In genomic region chr13:97244712-97245105, GRCm38 (mm10) we compare ENCODE assay signal across 10 mouse cellular contexts. TPM values are rescaled to one million over a fixed set of nuclear protein-coding genes. Genes with fewer than 3 reads are reported as not detected.
DNase-seq lines count a peak whose midpoint lies in the region; ATAC-seq and TF ChIP-seq lines count a peak whose summit lies in the region.
"Had no signal": no experiment of that assay in that cellular context is flagged by ENCODE, and none has a peak within 500 bp of the region (broad histone marks: within the 10 kb centered on the region; RNA-seq: fewer than 3 reads in every experiment).

No protein-coding gene starts in this region.

- H3K27me3 ChIP-seq in kidney, embryonic 15.5 days: no peaks in the 10 kb centered on the region
- H3K27me3 ChIP-seq in embryonic facial prominence, embryonic 12.5 days: peaks cover 2% of the 10 kb centered on the region; the same call in 1 of the 2 replicates
- H3K27me3 ChIP-seq in hindbrain, embryonic 12.5 days: no peaks in the 10 kb centered on the region
- H3K27me3 ChIP-seq in midbrain, postnatal 0 days (ENCODE audit: insufficient read depth, low read length): no peaks in the 10 kb centered on the region
- no peaks in the 10 kb centered on the region for H3K27me3 ChIP-seq in liver, postnatal 0 days (ENCODE audit: insufficient read depth, low read length)

- 48% methylated on average over 11 of the region's 11 CpGs for WGBS in kidney, embryonic 15.5 days
- WGBS in embryonic facial prominence, embryonic 12.5 days: 59% methylated on average over 11 of the region's 11 CpGs
- 42% methylated on average over 11 of the region's 11 CpGs for WGBS in hindbrain, embryonic 12.5 days
- WGBS in midbrain, postnatal 0 days: 49% methylated on average over 11 of the region's 11 CpGs
- 76% methylated on average over 11 of the region's 11 CpGs for WGBS in liver, postnatal 0 days (ENCODE audit: insufficient replicate concordance)

- H3K36me3 ChIP-seq in kidney, embryonic 15.5 days: peaks cover 48% of the 10 kb centered on the region
- H3K36me3 ChIP-seq in embryonic facial prominence, embryonic 12.5 days: peaks cover 37% of the 10 kb centered on the region
- H3K36me3 ChIP-seq in hindbrain, embryonic 12.5 days: peaks cover 41% of the 10 kb centered on the region
- H3K36me3 ChIP-seq in midbrain, postnatal 0 days (ENCODE audit: insufficient read depth, low read length): peaks cover 21% of the 10 kb centered on the region
- peaks cover 22% of the 10 kb centered on the region; the same call in 1 of the 2 replicates for H3K36me3 ChIP-seq in liver, postnatal 0 days (replicated peaks; ENCODE audit: insufficient read depth, low read length)

- H3K4me1 ChIP-seq in kidney, embryonic 15.5 days: peaks cover 86% of the 10 kb centered on the region
- H3K4me1 ChIP-seq in embryonic facial prominence, embryonic 12.5 days: peaks cover 58% of the 10 kb centered on the region
- peaks cover 78% of the 10 kb centered on the region for H3K4me1 ChIP-seq in hindbrain, embryonic 12.5 days
- peaks cover 28% of the 10 kb centered on the region for H3K4me1 ChIP-seq in midbrain, postnatal 0 days (ENCODE audit: insufficient read depth, low read length)
- H3K4me1 ChIP-seq in liver, postnatal 0 days (ENCODE audit: insufficient read depth): peaks cover 21% of the 10 kb centered on the region

- no peak for TF ChIP-seq CTCF in midbrain, postnatal 0 days (IDR thresholded peaks at IDR 0.05)
- no peak for TF ChIP-seq CTCF in liver, postnatal 0 days (IDR thresholded peaks at IDR 0.05; ENCODE audit: low read depth)

- no peak for ATAC-seq in kidney, embryonic 15.5 days (replicated peaks; ENCODE audit: low FRiP score)
- ATAC-seq in embryonic facial prominence, embryonic 12.5 days (ENCODE audit: insufficient number of reproducible peaks, insufficient read depth, low FRiP score, low TSS enrichment): no peak
- no peak for ATAC-seq in hindbrain, embryonic 12.5 days (ENCODE audit: low FRiP score)
- ATAC-seq in midbrain, postnatal 0 days (ENCODE audit: low FRiP score): no peak
- no peak for ATAC-seq in liver, postnatal 0 days

- no peaks in the 10 kb centered on the region for H3K9me3 ChIP-seq in kidney, embryonic 15.5 days (replicated peaks)
- H3K9me3 ChIP-seq in embryonic facial prominence, embryonic 12.5 days: no peaks in the 10 kb centered on the region
- no peaks in the 10 kb centered on the region for H3K9me3 ChIP-seq in hindbrain, embryonic 12.5 days (replicated peaks)
- H3K9me3 ChIP-seq in midbrain, postnatal 0 days (ENCODE audit: low read length): no peaks in the 10 kb centered on the region
- no peaks in the 10 kb centered on the region for H3K9me3 ChIP-seq in liver, postnatal 0 days (ENCODE audit: low read length)
- H3K9me3 ChIP-seq: liver, embryonic 13.5 days had no signal

- H3K4me3 ChIP-seq in kidney, embryonic 15.5 days (replicated peaks): peak overlapping the region; percentile 75
- H3K4me3 ChIP-seq in embryonic facial prominence, embryonic 12.5 days: peak overlapping the region; percentile 85; the same call in 1 of the 2 replicates
- peak overlapping the region; percentile 85 for H3K4me3 ChIP-seq in hindbrain, embryonic 12.5 days
- peak overlapping the region; percentile 63 for H3K4me3 ChIP-seq in midbrain, postnatal 0 days (ENCODE audit: low read depth, low read length)
- no peak overlapping the region for H3K4me3 ChIP-seq in liver, postnatal 0 days (ENCODE audit: low read depth, low read length)
- H3K4me3 ChIP-seq: liver, embryonic 13.5 days had no signal

- no peak overlapping the region for H3K9ac ChIP-seq in kidney, embryonic 15.5 days
- H3K9ac ChIP-seq in embryonic facial prominence, embryonic 12.5 days: no peak overlapping the region
- H3K9ac ChIP-seq in hindbrain, embryonic 12.5 days: peak overlapping the region; percentile 88
- H3K9ac ChIP-seq in midbrain, postnatal 0 days (replicated peaks; ENCODE audit: low read length, poor library complexity, severe bottlenecking): peak overlapping the region; percentile 68; the same call in 1 of the 2 replicates
- no peak overlapping the region for H3K9ac ChIP-seq in liver, postnatal 0 days (replicated peaks)
- H3K9ac ChIP-seq: liver, embryonic 13.5 days had no signal

- TF ChIP-seq EP300 in liver, postnatal 0 days (IDR thresholded peaks at IDR 0.05; ENCODE audit: low read depth): no peak

- peak overlapping the region; percentile 79 for H3K4me2 ChIP-seq in kidney, embryonic 15.5 days
- peak overlapping the region; percentile 89 for H3K4me2 ChIP-seq in embryonic facial prominence, embryonic 12.5 days (replicated peaks)
- peak overlapping the region; percentile 78 for H3K4me2 ChIP-seq in hindbrain, embryonic 12.5 days (replicated peaks)
- H3K4me2 ChIP-seq in midbrain, postnatal 0 days (ENCODE audit: low read depth, low read length, poor library complexity, severe bottlenecking): peak overlapping the region; percentile 72
- no peak overlapping the region for H3K4me2 ChIP-seq in liver, postnatal 0 days (ENCODE audit: low read depth, low read length)
- H3K4me2 ChIP-seq: liver, embryonic 13.5 days had no signal

- no peak overlapping the region for H3K27ac ChIP-seq in kidney, embryonic 15.5 days
- no peak overlapping the region for H3K27ac ChIP-seq in embryonic facial prominence, embryonic 12.5 days
- no peak overlapping the region for H3K27ac ChIP-seq in hindbrain, embryonic 12.5 days
- H3K27ac ChIP-seq in midbrain, postnatal 0 days (ENCODE audit: low read depth, low read length): 0 out of 2 replicates have a peak overlapping the region, but pooled peaks have one; percentile 89
- no peak overlapping the region for H3K27ac ChIP-seq in liver, postnatal 0 days (ENCODE audit: low read depth)
- H3K27ac ChIP-seq: liver, embryonic 13.5 days had no signal

- no peak for DNase-seq in kidney, adult 9 months
- no peak for DNase-seq in midbrain, postnatal 0 days (ENCODE audit: low spot score)
- DNase-seq in right cerebral cortex, postnatal 10 days (ENCODE audit: low spot score in 2 of 2): no peak
- DNase-seq in liver, postnatal 0 days: no peak
- no peak for DNase-seq in gastrocnemius, adult 8-10 months (ENCODE audit: low spot score in 2 of 2)
- DNase-seq: adrenal gland, postnatal 36 days; liver, embryonic 13.5 days had no signal

RNA-seq across cellular contexts. Expression of gene Enc1, which starts 3.8 kb away (rescaled TPM):
- 12.0 and 15.1 TPM in 2 replicates for polyA plus RNA-seq in kidney, embryonic 15.5 days (2015; fragmentation: Nextera tagmentation; extraction: Ambion mirVana)
- 7.8 and 8.0 TPM in 2 replicates for polyA plus RNA-seq in embryonic facial prominence, embryonic 12.5 days (2016; fragmentation: Nextera tagmentation; extraction: Ambion mirVana)
- polyA plus RNA-seq in hindbrain, embryonic 12.5 days (2016; fragmentation: Nextera tagmentation; extraction: Ambion mirVana): 28.8 and 29.1 TPM in 2 replicates
- 326 and 348 TPM in 2 replicates for total RNA-seq in midbrain, postnatal 0 days (2014; rRNA removed)
- 54.0 and 54.2 TPM in 2 replicates for polyA plus RNA-seq in midbrain, postnatal 0 days (2015; fragmentation: Nextera tagmentation; extraction: Ambion mirVana)
- polyA plus RNA-seq in liver, postnatal 0 days (2015; fragmentation: Nextera tagmentation; extraction: Ambion mirVana): 1.7 and 2.6 TPM in 2 replicates
- 1 to 10 TPM in 2 of 4 experiments, under 1 TPM in 2; 0.90 to 2.6 (median 1.1) TPM for total RNA-seq in gastrocnemius, adult 8-10 months (2022)

RNA-seq across cellular contexts. Expression of gene Hexb, which starts 46.6 kb away (rescaled TPM):
- polyA plus RNA-seq in kidney, embryonic 15.5 days (2015; fragmentation: Nextera tagmentation; extraction: Ambion mirVana): 34.6 and 36.7 TPM in 2 replicates
- 28.8 and 29.8 TPM in 2 replicates for polyA plus RNA-seq in embryonic facial prominence, embryonic 12.5 days (2016; fragmentation: Nextera tagmentation; extraction: Ambion mirVana)
- polyA plus RNA-seq in hindbrain, embryonic 12.5 days (2016; fragmentation: Nextera tagmentation; extraction: Ambion mirVana): 25.8 and 29.3 TPM in 2 replicates
- 55.1 and 70.5 TPM in 2 replicates for total RNA-seq in midbrain, postnatal 0 days (2014; rRNA removed)
- polyA plus RNA-seq in midbrain, postnatal 0 days (2015; fragmentation: Nextera tagmentation; extraction: Ambion mirVana): 57.7 and 59.7 TPM in 2 replicates
- 21.2 and 22.0 TPM in 2 replicates for polyA plus RNA-seq in liver, postnatal 0 days (2015; fragmentation: Nextera tagmentation; extraction: Ambion mirVana)
- total RNA-seq in gastrocnemius, adult 8-10 months (2022): 1 to 10 TPM; 5.4 to 7.3 (median 6.4) TPM

Comparison
In these comparisons a context has a peak if more than half of its experiments do, and no peak if none do; other contexts are left out.
1. H3K9ac ChIP-seq: peak in hindbrain, embryonic 12.5 days (single experiment) and midbrain, postnatal 0 days (single experiment); none in kidney, embryonic 15.5 days (single experiment), embryonic facial prominence, embryonic 12.5 days (single experiment) and liver, postnatal 0 days (single experiment).